Mouse (Mus musculus) kidney, adult 9 months (tissue): ENCODE data around the gene Taar3.

Experiments
- DNase-seq: peaks from one replicate; pipeline ENCODE4 v3.0.0; 2022

Taar3 gene

GRCm38 (mm10) chr10:23949508-23950005, at the start of gene Taar3:
Gene Taar3 (plus strand): TSS chr10:23949558.
- DNase-seq = no peak

DNA sequence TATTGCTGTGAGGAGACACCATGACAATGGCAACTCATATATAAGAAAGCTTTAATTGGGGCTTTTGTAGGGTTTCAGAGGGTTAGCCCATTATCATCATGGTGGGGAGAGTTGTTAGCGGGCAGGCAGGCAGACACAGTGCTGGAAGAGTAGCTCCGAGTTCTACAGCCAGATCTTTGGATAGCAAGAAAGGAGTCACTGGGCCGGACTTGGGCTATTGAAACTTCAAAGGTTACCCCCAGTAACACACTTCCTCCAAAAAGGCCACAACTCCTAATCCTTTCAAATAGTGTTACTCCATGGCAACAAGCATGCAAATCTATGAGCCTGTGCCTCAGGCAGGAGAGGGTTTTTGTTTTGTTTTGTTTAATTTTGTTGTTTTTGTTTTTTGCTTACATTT, 48.2 kb upstream of the Taar3 start:
- DNase-seq = no peak

GRCm38 (mm10) chr10:23905661-23906060, 43.7 kb upstream of the Taar3 start:
- peak; percentile 57 for DNase-seq

DNA sequence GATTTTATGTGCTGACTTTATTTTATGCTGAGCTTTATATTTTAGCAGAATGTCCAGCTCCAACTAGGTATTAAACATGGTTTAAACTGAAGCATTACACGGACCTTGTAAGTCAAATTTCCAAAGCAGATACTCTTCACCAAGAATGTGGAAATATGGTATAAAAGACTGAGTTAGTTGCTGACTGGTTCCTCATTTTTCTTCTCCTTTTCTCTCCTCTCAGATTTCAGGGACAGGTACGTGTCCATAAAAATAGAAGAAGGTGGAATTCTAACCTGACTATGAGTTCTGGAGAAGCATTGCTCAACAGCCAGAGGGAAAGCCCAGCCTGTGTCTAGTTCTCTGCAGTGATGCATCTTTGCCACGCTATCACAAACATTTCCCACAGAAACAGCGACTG, 29.3 kb upstream of the Taar3 start, which contains the start of gene Taar1:
TSS of gene Taar1 (plus strand) at position 301 of the 400 bp plus-strand sequence.
- no peak for DNase-seq

DNA sequence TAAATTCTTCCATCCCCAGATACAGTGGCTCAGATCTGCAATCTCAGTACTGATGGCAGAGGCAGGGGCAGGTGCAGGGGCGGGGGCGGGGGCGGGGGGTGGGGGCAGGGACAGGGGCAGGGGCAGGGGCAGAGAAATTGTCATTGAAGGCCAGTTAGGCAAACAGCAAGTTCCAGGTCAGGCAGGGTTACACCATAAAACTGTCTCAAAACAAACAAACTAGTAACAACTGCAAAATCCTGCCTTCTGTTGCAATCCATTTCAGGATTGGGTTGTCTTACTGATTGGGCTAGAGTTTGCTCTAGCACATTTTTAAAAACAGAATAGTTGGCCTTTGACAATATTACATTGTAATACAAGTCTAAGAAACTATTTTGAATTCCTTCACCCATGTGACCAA, 26.9 kb upstream of the Taar3 start:
- no peak for DNase-seq

- no peak for DNase-seq
These were observed 25.4 kb upstream of the Taar3 start for GRCm38 (mm10) chr10:23923941-23924340.

- DNase-seq = no peak
These were observed 11.7 kb upstream of the Taar3 start for GRCm38 (mm10) chr10:23937613-23938012.

GRCm38 (mm10) chr10:23938312-23938711, 11.0 kb upstream of the Taar3 start, which contains the start of gene Taar2:
Gene Taar2 (plus strand): TSS chr10:23938572.
- no peak for DNase-seq

GRCm38 (mm10) chr10:23942465-23942864, 6.9 kb upstream of the Taar3 start:
- DNase-seq = peak; percentile 6

DNA sequence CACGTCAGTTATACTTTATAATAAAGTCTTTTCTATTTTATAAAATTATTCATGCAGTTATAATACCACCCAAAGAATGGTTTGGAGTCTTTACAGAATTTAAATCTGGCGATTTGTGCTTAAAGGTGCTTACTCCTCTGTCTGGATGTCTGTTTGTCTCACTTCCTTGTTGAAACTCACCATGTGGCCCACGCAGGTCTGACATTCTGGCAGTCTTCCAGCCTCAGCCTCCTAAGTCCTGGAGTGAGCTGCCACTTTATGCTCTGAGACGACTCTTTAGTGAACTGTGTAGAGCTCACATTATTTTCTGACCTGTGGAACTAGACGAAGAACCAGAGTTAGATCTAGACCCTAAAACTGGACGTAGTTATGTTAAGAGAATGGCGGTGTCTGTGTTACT, 1.3 kb upstream of the Taar3 start:
- DNase-seq = no peak

- DNase-seq = no peak
These were observed 2.4 kb downstream of the Taar3 start for GRCm38 (mm10) chr10:23951714-23952113.

GRCm38 (mm10) chr10:23959071-23959470, 9.7 kb downstream of the Taar3 start:
- DNase-seq = peak; percentile 71

DNA sequence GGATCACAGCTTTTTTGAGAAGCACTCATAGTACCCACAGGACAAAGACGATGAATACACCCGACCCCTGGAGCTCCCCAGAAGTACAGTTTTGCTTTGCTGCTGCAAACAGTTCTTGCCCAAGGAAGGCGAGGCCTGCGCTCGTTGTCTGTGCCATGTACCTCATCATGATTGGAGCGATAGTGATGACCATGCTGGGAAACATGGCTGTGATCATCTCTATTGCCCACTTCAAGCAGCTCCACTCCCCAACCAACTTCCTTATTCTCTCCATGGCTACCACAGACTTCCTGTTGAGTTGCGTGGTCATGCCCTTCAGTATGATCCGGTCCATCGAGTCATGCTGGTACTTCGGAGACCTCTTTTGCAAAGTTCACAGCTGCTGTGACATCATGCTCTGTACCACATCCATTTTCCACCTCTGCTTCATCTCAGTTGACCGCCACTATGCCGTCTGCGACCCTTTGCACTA, 11.1 kb downstream of the Taar3 start, which contains the start of gene Taar4:
TSS of gene Taar4 (plus strand) at position 51 of the 472 bp plus-strand sequence.
- DNase-seq = no peak

DNA sequence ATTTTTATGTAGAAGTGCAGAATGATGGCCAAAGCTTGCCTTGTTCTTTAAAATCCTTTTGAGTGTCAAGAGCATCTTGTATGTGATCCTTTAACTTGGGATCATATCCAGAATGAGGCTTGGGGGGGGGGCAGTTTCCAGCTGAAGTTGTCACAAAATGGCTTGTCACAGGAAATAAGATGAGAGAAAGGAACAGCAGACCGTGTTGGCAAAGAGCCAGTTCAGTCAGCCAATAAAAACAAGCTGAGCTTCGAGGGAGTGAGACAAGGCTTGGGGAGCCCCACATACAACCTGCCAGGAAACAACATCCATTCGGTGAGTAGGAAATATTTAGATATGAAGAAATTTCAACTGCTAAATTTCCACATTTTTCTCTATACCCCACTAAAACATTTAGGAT, 14.1 kb downstream of the Taar3 start:
- no peak for DNase-seq

GRCm38 (mm10) chr10:23964921-23965610, 15.7 kb downstream of the Taar3 start:
- DNase-seq = no peak

GRCm38 (mm10) chr10:23970656-23971165, 21.4 kb downstream of the Taar3 start, which contains the start of gene Taar5:
Gene Taar5 (plus strand): TSS chr10:23970706.
- DNase-seq = no peak

DNA sequence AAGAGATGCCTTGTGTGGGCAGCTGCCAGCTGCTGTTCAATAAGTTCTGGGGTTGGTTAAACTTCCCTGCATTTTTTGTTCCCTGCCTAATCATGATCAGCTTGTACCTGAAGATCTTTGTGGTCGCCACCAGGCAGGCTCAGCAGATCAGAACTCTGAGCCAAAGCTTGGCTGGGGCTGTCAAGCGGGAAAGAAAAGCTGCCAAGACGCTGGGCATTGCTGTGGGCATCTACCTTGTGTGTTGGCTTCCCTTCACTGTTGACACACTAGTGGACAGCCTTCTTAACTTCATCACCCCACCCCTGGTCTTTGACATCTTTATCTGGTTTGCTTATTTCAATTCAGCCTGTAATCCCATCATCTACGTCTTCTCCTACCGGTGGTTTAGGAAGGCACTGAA, 21.9 kb downstream of the Taar3 start:
- no peak for DNase-seq

GRCm38 (mm10) chr10:23977958-23978357, 28.6 kb downstream of the Taar3 start:
- no peak for DNase-seq

- DNase-seq = peak; percentile 80
These were observed 29.7 kb downstream of the Taar3 start for GRCm38 (mm10) chr10:23978901-23979705.

- no peak for DNase-seq
These were observed 36.2 kb downstream of the Taar3 start, which contains the start of gene Taar6 for GRCm38 (mm10) chr10:23985546-23985945. Gene Taar6 (minus strand): TSS chr10:23985646.

DNA sequence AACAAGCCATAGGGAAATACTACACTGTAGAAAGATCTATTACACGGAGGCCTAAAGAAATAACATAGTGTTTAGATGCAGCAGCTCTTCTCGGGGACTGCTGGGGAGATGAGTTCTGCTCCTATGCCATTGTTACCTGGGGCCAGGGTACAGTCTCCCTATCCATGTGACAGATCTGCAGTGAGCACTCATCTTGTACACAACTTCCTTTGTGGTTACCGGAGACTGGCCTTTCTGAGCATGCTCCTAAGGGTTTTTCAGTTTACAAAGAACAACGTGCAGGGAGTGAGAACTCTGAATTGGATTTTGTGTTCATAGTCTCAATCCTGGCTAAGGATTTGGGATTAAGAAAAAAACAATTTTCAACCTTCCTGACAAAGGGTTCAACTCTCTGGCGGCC, 37.1 kb downstream of the Taar3 start:
- DNase-seq = no peak

- no peak for DNase-seq
These were observed 44.0 kb downstream of the Taar3 start, which contains the start of gene Taar7a for GRCm38 (mm10) chr10:23993381-23993780. Gene Taar7a (minus strand): TSS chr10:23993481.

- no peak for DNase-seq
These were observed 50.3 kb downstream of the Taar3 start, which contains the start of gene Taar7b for GRCm38 (mm10) chr10:23999639-24000038. Gene Taar7b (plus strand): TSS chr10:23999939.
